Mouse (Mus musculus): ENCODE measurements around the gene Zbtb25. TPM values are rescaled to one million over a fixed set of nuclear protein-coding genes. Genes with fewer than 3 reads are reported as not detected.

Gene Zbtb25
- polyA plus RNA-seq, 1 experiment from 2014 or later: 20.6 TPM

DNA sequence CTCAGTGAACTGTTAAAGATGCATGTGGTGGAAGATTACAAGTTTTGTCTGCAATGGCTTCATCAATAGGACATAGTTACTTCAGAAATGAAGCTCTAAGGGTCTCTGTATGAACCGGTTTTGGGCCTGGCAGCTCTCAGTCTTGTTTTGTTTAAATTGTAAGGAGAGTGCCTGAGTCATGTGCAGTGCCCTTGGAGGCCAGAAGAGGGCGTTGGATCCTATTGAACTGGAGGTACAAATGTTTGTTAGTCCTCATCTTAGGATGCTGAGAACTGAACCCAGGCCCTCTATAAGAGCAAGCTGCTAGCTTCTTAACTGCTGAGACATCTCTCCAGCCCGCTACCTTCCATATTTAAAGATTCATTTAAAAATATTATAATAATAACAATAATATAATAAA, 32.3 kb upstream of the Zbtb25 start:
- Histone ChIP-seq H3K36me3 (no peaks in the 10 kb centered on the region), H3K9ac (no peak overlapping the region), H3K4me2 (replicated peaks) (no peak overlapping the region), H3K4me3 (no peak overlapping the region), H3K9me3 (replicated peaks) (no peaks in the 10 kb centered on the region), H3K27me3 (peaks cover 30% of the 10 kb centered on the region), H3K4me1 (peaks cover 20% of the 10 kb centered on the region), H3K27ac (no peak overlapping the region)
- no peak for ATAC-seq (ENCODE audit: low FRiP score)
- 57% methylated on average over 3 of the region's 3 CpGs for WGBS

DNA sequence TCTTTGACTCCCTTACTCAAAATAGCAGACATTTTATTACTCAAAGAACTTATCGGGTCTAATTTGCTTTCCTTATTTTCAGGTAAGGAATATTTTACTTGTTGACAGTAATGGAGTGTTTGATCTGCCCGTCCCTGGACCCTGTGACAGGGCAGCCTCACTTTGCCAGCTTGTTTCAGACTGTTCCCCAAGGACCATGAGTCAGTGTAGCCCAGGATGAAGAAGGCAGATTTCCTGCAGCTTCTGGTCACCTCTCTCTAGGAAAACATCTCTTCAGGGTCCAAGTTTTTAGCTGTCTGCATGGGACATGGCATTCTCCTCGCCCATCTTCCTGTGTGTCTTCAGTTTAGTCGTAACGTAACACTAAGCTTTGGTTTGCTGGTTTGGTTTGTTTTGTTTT, 27.9 kb upstream of the Zbtb25 start:
- Histone ChIP-seq H3K36me3 (no peaks in the 10 kb centered on the region), H3K27me3 (peaks cover 9% of the 10 kb centered on the region), H3K4me3 (no peak overlapping the region), H3K9ac (no peak overlapping the region), H3K9me3 (replicated peaks) (no peaks in the 10 kb centered on the region), H3K4me2 (replicated peaks) (no peak overlapping the region), H3K4me1 (no peaks in the 10 kb centered on the region), H3K27ac (no peak overlapping the region)
- no peak for ATAC-seq (ENCODE audit: low FRiP score)
- 84% methylated on average over 5 of the region's 5 CpGs for WGBS

DNA sequence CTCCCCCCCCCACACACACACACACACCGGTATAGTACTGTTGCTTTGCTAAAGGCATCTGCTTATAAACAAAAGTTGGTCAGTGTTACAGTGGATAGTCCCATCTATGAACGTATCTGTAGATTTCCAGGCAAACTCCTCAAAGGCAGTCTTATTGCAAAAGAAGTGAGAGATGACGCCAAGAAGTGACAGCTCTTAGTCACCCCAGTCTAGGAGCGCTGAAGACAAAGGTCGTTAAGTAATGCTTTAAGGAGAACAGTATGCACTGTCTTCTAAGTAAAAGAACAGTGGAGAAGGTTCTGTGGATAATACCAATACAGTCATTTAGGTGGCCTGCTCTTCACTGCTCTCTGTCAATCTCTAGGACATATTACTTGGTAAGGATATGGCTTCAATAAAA, 23.6 kb upstream of the Zbtb25 start:
- no peaks in the 10 kb centered on the region for H3K4me1 ChIP-seq
- no peak for ATAC-seq (ENCODE audit: low FRiP score)

DNA sequence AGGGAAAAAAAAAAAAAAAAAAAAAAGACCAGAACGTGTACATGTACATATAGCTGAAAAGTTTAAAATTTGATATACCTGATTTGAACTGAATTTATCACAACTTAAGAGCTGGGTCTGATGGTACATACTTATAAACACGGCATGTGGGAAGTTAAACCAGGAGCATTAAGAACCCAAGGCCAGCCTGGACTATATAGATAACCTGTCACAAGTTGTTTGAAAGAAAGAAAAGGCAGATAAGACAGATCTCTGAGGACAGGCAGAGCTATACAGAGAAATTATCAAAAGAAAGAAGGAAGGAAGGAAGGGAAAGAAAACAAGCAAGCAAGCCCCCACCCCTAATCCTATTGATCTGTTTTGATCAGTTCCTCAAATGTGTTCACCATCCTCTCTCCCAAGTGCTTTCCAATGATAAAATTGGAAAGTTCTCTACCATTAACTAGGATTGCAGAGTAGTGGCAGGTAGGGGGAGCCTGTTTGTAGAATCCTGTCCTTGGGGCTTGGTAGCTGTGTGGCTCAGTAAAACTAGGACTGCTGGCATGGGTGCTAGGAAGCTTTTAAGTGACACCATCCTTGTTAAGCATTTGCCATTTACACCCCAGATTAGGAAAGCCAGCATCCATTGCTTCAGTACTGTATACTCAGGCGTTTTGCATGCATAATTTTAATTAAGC, 22.3 kb upstream of the Zbtb25 start:
- H3K4me2 ChIP-seq (replicated peaks): no peak overlapping the region
- ATAC-seq (ENCODE audit: low FRiP score): no peak
- peaks cover 5% of the 10 kb centered on the region for H3K36me3 ChIP-seq
- no peaks in the 10 kb centered on the region for H3K4me1 ChIP-seq
- no peak overlapping the region for H3K27ac ChIP-seq
- no peak overlapping the region for H3K9ac ChIP-seq
- H3K9me3 ChIP-seq (replicated peaks): no peaks in the 10 kb centered on the region
- no peak overlapping the region for H3K4me3 ChIP-seq
- 83% methylated on average over 3 of the region's 3 CpGs for WGBS
- H3K27me3 ChIP-seq: no peaks in the 10 kb centered on the region

More for the DNA sequence above, 23.6 kb upstream of the Zbtb25 start:
- Histone ChIP-seq H3K9ac (no peak overlapping the region), H3K9me3 (replicated peaks) (no peaks in the 10 kb centered on the region), H3K4me3 (no peak overlapping the region), H3K27ac (no peak overlapping the region), H3K4me2 (replicated peaks) (no peak overlapping the region), H3K36me3 (no peaks in the 10 kb centered on the region), H3K27me3 (no peaks in the 10 kb centered on the region)
- 86% methylated on average over 5 of the region's 5 CpGs for WGBS

DNA sequence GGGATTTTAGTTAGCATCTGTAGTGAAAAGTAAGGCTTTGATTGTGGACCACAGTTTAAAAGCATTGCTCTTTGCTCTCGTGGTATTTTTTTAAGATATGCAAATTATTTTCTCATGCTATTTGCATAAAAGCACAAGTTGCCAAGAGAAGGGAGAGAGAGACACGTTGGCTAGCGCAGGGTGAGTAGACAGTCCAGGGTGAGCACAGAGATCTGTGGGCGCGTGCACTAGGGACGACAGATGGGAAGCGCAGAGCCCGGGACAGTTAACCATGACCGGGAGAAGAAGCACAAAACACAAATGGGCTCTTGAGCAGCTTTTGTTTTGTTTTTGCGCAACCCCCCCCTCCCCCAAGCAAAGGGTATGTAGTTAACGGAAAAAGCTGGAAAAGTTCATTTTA, 19.4 kb upstream of the Zbtb25 start:
- Histone ChIP-seq H3K9me3 (replicated peaks) (no peaks in the 10 kb centered on the region), H3K4me2 (replicated peaks) (no peak overlapping the region), H3K27me3 (no peaks in the 10 kb centered on the region), H3K9ac (no peak overlapping the region), H3K36me3 (peaks cover 23% of the 10 kb centered on the region), H3K4me1 (no peaks in the 10 kb centered on the region), H3K27ac (no peak overlapping the region), H3K4me3 (no peak overlapping the region)
- ATAC-seq (ENCODE audit: low FRiP score): no peak
- 66% methylated on average over 11 of the region's 11 CpGs for WGBS

DNA sequence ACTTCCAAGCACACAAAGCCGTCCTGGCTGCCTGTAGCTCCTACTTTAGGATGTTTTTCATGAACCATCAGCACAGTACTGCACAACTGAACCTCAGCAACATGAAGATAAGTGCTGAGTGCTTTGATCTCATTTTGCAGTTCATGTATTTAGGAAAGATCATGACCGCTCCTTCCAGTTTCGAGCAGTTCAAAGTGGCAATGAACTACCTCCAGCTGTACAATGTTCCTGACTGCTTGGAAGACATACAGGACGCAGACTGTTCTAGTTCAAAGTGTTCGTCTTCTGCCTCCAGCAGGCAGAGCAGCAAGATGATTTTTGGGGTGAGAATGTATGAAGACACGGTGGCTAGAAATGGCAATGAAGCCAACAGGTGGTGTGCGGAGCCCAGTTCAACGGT, 15.9 kb upstream of the Zbtb25 start:
- 95% methylated on average over 8 of the region's 8 CpGs for WGBS

DNA sequence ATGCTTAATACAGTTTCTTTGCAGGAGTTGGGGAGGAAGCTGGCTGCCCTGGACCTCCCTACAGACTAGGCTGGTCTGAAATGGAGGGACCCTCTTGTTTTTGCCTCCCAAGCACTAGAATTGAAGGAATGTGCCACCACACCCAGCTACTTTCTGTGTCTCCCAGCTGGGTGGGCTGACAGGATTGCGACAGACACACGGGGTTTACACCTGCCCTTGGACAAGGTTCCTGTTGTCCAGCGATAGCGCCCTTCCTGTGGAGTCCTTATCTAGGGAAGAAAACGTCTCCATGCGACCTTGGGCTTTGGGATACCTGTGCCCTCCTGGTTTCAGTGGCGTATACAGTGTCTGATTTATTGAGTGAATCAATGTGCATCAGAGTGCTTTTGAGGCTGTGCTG, 10.7 kb upstream of the Zbtb25 start:
- Histone ChIP-seq H3K27ac (no peak overlapping the region), H3K36me3 (peaks cover 8% of the 10 kb centered on the region), H3K9me3 (replicated peaks) (no peaks in the 10 kb centered on the region), H3K27me3 (no peaks in the 10 kb centered on the region), H3K9ac (no peak overlapping the region), H3K4me3 (no peak overlapping the region), H3K4me2 (replicated peaks) (no peak overlapping the region), H3K4me1 (0 out of 2 replicates have a peak, but pooled peaks cover 2% of the 10 kb centered on the region)
- no peak for ATAC-seq (ENCODE audit: low FRiP score)
- WGBS: 94% methylated on average over 7 of the region's 7 CpGs

More for the DNA sequence above, 15.9 kb upstream of the Zbtb25 start:
- Histone ChIP-seq H3K4me1 (no peaks in the 10 kb centered on the region), H3K4me3 (no peak overlapping the region), H3K27ac (no peak overlapping the region), H3K9ac (no peak overlapping the region), H3K36me3 (peaks cover 28% of the 10 kb centered on the region), H3K27me3 (no peaks in the 10 kb centered on the region), H3K4me2 (replicated peaks) (no peak overlapping the region), H3K9me3 (replicated peaks) (no peaks in the 10 kb centered on the region)
- no peak for ATAC-seq (ENCODE audit: low FRiP score)

DNA sequence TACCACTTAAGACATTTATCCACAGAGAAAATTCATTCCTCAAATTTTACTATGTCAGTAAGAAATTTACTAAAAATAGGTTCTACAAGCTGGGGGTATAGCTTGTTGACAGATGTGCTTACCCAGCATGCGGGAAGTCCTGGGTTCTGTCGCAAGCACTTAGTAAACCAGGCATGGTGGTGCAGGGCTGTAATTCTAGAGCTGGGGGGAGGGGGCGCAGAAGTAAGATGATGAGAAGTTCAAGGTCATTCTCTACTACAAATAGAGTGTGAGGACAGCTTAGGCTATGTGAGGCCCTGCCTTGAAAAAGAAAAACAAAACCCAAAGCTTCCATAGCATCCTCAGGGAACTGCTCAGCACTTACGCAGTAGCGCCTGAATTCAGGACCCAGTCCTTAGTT, 9.2 kb upstream of the Zbtb25 start:
- Histone ChIP-seq H3K4me3 (no peak overlapping the region), H3K4me2 (replicated peaks) (no peak overlapping the region), H3K9me3 (replicated peaks) (no peaks in the 10 kb centered on the region), H3K36me3 (peaks cover 2% of the 10 kb centered on the region; the same call in 1 of the 2 replicates), H3K9ac (no peak overlapping the region), H3K27ac (no peak overlapping the region), H3K4me1 (peaks cover 5% of the 10 kb centered on the region; the same call in 1 of the 2 replicates), H3K27me3 (no peaks in the 10 kb centered on the region)
- ATAC-seq (ENCODE audit: low FRiP score): no peak
- 87% methylated on average over 5 of the region's 5 CpGs for WGBS

DNA sequence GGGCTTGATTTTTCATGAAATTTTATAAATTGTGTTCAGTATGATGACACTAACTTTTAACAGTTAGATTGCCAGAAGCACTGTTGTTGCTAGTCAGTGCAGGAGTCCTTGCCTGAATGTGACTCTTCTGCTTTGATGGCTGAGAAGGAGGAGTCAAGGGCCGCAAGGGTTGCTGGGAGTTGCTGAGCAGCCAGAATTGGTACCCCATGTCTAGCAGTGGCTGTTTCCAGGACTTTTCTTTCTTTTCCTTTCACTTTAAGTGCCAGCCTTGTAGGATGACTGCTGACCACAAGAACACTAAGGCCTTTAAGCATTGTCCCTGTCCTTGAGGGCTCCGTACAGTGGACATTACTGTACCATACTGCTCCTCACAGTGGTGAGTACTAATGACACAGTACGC, 8.3 kb upstream of the Zbtb25 start:
- no peak overlapping the region for H3K27ac ChIP-seq
- H3K36me3 ChIP-seq: no peaks in the 10 kb centered on the region
- no peak overlapping the region for H3K9ac ChIP-seq
- no peaks in the 10 kb centered on the region for H3K27me3 ChIP-seq
- no peak overlapping the region for H3K4me2 ChIP-seq (replicated peaks)
- H3K4me1 ChIP-seq: peaks cover 8% of the 10 kb centered on the region
- 88% methylated on average over 3 of the region's 3 CpGs for WGBS
- no peak overlapping the region for H3K4me3 ChIP-seq
- no peak for ATAC-seq (ENCODE audit: low FRiP score)
- no peaks in the 10 kb centered on the region for H3K9me3 ChIP-seq (replicated peaks)

DNA sequence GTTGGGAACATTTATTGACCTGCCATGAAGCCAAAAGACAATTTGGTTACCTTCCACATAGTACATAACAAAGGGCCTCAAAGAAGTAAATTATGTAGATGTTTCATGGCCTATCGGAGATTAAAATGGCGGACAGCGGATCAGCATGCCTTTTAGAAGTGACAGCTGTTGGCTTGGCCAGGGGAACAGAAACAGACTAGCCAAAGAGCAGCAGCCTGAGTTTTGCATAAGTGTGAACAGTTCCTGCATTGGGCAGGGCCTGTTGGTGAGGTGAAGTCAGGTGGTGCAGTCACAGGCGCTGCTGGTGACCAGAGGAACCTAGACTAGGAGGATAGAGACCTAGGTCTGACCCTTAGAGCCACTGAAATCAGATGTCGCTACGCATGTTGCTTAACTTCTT, 7.7 kb upstream of the Zbtb25 start:
- no peak overlapping the region for H3K27ac ChIP-seq
- no peak overlapping the region for H3K9ac ChIP-seq
- H3K4me3 ChIP-seq: no peak overlapping the region
- H3K9me3 ChIP-seq (replicated peaks): no peaks in the 10 kb centered on the region
- H3K4me2 ChIP-seq (replicated peaks): no peak overlapping the region
- peaks cover 14% of the 10 kb centered on the region for H3K4me1 ChIP-seq
- no peaks in the 10 kb centered on the region for H3K27me3 ChIP-seq
- no peaks in the 10 kb centered on the region for H3K36me3 ChIP-seq
- no peak for ATAC-seq (ENCODE audit: low FRiP score)
- WGBS: 91% methylated on average over 6 of the region's 6 CpGs

DNA sequence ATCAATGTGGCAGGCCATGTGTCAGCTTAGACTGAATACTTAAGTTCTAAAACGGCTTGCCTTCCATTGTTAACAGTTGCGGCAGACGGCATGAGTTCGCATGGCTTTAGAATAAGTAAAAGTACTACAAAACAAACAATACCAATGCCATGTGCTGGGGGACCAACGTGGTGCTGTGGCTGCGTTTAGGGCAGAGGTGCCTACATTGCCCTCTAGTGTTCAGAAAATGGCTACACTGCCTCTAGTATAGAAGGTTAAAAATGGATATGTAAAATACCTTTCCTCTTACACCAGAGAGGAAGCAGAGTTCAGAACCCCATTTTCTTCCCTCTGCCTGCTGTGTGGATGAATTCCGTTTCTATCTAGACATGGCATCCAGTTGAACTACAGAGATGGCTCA, 7.2 kb upstream of the Zbtb25 start:
- Histone ChIP-seq H3K27me3 (no peaks in the 10 kb centered on the region), H3K36me3 (no peaks in the 10 kb centered on the region), H3K4me2 (replicated peaks) (no peak overlapping the region), H3K9ac (no peak overlapping the region), H3K27ac (no peak overlapping the region), H3K4me3 (no peak overlapping the region), H3K4me1 (peaks cover 18% of the 10 kb centered on the region), H3K9me3 (replicated peaks) (no peaks in the 10 kb centered on the region)
- WGBS: 43% methylated on average over 7 of the region's 7 CpGs
- ATAC-seq (ENCODE audit: low FRiP score): no peak

DNA sequence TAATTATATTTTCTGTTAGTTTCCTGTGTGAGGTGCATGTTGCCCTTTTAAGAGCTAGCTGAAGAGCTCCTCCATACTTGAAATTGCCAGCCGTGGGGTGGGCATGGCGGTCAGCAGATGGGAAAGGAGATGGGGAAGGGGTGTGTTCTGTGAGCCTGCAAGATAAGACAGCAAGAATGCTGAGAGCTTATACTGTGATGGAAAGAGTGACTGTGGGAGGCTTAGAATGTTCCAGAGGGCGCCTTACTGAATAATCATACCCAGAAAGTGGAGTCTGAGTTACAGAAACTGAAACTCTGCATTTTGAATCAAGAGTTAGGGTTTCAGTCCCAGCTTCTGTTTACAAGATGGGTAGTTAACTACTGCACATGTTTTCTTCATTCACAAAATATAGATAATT, 6.1 kb upstream of the Zbtb25 start:
- H3K9ac ChIP-seq: no peak overlapping the region
- no peaks in the 10 kb centered on the region for H3K27me3 ChIP-seq
- no peaks in the 10 kb centered on the region for H3K9me3 ChIP-seq (replicated peaks)
- no peak overlapping the region for H3K4me2 ChIP-seq (replicated peaks)
- no peak overlapping the region for H3K27ac ChIP-seq
- no peak for ATAC-seq (ENCODE audit: low FRiP score)
- H3K36me3 ChIP-seq: no peaks in the 10 kb centered on the region
- 86% methylated on average over 3 of the region's 3 CpGs for WGBS
- no peak overlapping the region for H3K4me3 ChIP-seq
- peaks cover 22% of the 10 kb centered on the region for H3K4me1 ChIP-seq

DNA sequence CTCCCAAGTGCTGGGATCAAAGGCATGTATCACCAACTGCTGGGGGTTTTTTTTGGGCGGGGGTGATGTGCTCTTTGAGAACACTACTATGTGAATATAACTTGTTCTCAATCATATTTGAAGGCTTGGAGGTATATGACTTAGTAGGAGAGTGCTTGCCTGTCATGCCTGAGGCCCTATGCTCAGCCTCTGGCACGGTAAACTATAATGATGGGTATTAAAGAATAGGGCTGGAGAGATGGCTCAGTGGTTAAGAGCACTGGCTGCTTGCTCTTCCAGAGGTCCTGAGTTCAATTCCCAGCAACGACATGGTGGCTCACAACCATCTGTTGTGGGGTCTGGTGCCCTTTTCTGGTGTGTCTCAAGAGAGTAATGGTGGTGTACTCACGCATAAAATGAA, 5.5 kb upstream of the Zbtb25 start:
- WGBS: 74% methylated on average over 4 of the region's 4 CpGs
- H3K4me3 ChIP-seq: no peak overlapping the region
- H3K4me1 ChIP-seq: peaks cover 22% of the 10 kb centered on the region
- ATAC-seq (ENCODE audit: low FRiP score): no peak
- no peak overlapping the region for H3K27ac ChIP-seq
- H3K27me3 ChIP-seq: no peaks in the 10 kb centered on the region
- no peaks in the 10 kb centered on the region for H3K9me3 ChIP-seq (replicated peaks)
- H3K4me2 ChIP-seq (replicated peaks): no peak overlapping the region
- no peak overlapping the region for H3K9ac ChIP-seq
- H3K36me3 ChIP-seq: no peaks in the 10 kb centered on the region
